Mouse (Mus musculus): ENCODE data around the gene Zfp169. TPM values are rescaled to one million over a fixed set of nuclear protein-coding genes. Genes with fewer than 3 reads are reported as not detected.
"Not testable (repeated sequence)": the region's sequence is repeated elsewhere in the genome, so short reads cannot be mapped to it uniquely, and the experiment has no call there.

Gene Zfp169
- total RNA-seq, 2 experiments from 2014 or later: 18.2 to 19.6 TPM

GRCm38 (mm10) chr13:48519122-48519521 lies 5.9 kb upstream of the Zfp169 start:
- not testable (repeated sequence) for DNase-seq (ENCODE audit: low spot score in 2 of 2)

- DNase-seq (ENCODE audit: low spot score in 2 of 2): no peak
Measured at GRCm38 (mm10) chr13:48515861-48516260, 2.6 kb upstream of the Zfp169 start.

DNA sequence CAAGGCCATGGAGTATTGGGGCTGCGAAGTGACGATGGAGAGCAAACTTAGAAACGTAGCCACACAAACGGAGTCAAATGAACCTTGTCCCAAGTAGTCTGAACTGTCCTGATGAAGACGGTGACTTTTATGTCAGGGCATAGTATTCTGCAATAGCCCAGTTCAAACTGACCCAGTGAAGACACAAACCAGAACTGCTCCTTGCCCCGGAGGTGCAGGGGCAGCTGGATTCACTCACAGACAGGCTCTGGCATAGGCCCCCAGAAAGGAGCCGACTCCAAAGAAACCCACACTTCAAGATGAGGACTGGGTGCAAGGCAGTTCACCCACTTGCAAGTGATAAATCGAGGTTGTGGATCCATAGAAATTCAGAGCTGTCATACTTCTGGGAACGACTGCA lies 4.6 kb downstream of the Zfp169 start:
- DNase-seq (ENCODE audit: low spot score in 2 of 2): no peak

- no peak for DNase-seq (ENCODE audit: low spot score in 2 of 2)
Measured at GRCm38 (mm10) chr13:48502422-48502821, 10.8 kb downstream of the Zfp169 start.

DNA sequence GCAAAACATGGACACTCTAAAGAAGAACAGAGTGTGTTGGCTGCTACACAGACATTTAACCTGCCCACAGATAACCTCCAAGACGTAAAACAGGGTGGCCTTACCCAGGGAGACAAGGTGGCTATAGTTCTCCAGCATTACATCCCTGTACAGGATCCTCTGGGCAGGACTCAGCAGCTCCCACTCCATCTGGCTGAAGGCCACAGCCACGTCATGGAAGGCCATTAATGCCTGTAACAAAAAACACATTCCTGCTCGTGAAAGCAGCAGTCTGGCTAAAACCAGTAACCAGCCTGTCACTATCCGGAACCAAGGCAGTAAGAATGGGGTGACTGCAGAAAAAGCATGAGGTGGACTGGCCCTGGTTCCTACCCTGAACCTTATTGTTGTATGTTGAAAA lies 14.6 kb downstream of the Zfp169 start:
- peak in 1 of 2 experiments; percentile 19 for DNase-seq (ENCODE audit: low spot score in 2 of 2)

DNA sequence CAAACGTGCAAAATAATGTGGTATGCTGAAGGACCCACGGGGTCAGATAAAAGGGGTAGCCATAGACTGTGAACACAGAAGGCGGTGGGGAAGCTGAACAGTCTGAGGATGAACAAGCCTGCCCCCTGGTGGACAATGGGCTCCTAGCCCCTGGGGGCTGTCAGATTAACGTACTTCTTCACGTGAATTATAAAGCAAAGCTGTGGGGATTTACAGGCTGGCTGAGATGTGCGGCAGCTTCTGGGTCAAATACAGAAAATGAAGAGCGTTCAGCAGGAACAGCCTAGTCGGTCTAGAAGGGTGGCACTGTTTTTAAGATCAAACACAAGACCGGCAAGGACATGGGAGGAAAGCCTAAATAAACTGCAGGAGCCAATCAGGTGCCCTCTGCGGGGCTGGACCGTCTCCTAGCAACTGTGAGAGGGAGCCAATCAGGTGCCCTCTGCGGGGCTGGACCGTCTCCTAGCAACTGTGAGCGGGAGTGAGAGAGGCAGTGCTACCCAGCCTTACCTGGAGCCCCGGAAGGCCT lies 15.5 kb downstream of the Zfp169 start:
- DNase-seq (ENCODE audit: low spot score in 2 of 2): peak; percentile 74 to 79

- no peak for DNase-seq (ENCODE audit: low spot score in 2 of 2)
Measured at GRCm38 (mm10) chr13:48493183-48493582, 20.1 kb downstream of the Zfp169 start.

- no peak for DNase-seq (ENCODE audit: low spot score in 2 of 2)
Measured at GRCm38 (mm10) chr13:48490396-48491182, 22.7 kb downstream of the Zfp169 start.

- DNase-seq (ENCODE audit: low spot score in 2 of 2): no peak
Measured at GRCm38 (mm10) chr13:48483606-48484005, 29.6 kb downstream of the Zfp169 start.

GRCm38 (mm10) chr13:48468656-48469180 lies 44.5 kb downstream of the Zfp169 start:
- no peak for DNase-seq (ENCODE audit: low spot score in 2 of 2)

DNA sequence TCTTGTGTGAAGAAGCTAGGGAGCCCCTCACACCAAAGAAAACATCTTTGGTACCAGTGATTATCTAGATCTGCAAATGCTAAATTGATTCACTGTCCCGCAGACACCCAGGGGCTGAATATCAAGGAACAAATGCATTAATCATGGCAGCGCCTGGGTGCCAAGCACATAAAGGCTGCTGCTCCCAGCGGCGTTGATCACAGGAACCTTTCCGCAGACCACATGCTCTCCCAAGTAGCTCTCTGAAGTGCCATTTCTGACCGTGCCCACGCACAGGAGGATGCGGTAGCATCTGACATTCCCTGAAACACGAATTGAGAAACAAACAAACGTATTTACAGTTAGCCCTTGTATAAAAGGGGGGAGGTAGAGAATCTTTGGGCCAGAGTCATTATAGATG lies 47.1 kb downstream of the Zfp169 start:
- DNase-seq (ENCODE audit: low spot score in 2 of 2): no peak

DNA sequence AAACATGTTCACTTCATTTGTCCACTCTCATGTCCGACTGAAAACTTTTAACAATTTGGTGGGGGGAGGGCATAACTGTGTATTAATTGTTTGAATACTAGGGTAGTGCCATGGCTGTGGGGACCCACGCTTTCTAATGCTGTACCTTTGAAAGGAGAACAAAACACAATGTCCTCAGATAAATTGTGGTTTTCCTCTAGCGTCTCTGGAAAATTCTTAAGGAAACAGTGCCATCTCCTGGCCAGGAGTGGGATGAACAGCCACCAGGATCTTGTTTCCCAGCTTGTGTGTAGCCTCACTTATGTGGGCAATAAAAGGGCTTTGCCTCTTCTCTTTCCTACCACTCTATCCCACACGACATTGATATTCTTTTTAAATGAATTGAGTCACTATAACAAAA lies 49.1 kb downstream of the Zfp169 start:
- peak; percentile 88 to 90 for DNase-seq (ENCODE audit: low spot score in 2 of 2)

DNA sequence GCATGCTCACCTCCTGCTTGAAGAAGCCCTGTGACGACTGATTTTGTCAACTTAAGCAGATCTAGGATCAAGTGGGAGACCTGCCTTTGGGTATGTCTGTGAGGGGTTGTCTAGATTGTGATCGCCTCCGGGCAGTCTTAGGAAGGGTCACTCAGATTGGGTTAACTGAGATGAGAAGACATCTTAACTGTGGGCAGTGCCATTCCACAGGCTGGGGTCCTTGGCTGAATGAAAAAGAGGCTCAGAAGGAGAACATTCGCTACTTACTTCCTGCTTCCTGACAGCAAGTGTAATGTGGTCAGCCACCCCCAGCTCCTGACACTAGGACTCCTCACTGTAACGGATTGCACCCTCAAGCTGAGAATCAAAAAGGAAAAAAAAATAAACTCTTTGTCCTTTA lies 54.0 kb downstream of the Zfp169 start:
- no peak for DNase-seq (ENCODE audit: low spot score in 2 of 2)

- DNase-seq (ENCODE audit: low spot score in 2 of 2): no peak
Measured at GRCm38 (mm10) chr13:48448119-48448518, 65.1 kb downstream of the Zfp169 start.

GRCm38 (mm10) chr13:48443996-48444395 lies 69.3 kb downstream of the Zfp169 start:
- no peak for DNase-seq (ENCODE audit: low spot score in 2 of 2)

- no peak for DNase-seq (ENCODE audit: low spot score in 2 of 2)
Measured at GRCm38 (mm10) chr13:48438321-48438720, 74.9 kb downstream of the Zfp169 start.

Small RNA genes lying within 50 kb of the gene (microRNA-seq; reads per million reads assigned to microRNA genes)
- gene Gm24111: 0 reads per million in 2 experiments
- 329 to 333 reads per million in 2 experiments for gene Mirlet7a-1
- gene Mirlet7d: 22,509 to 22,540 reads per million in 2 experiments
- gene Mirlet7f-1: 0 reads per million in 2 experiments

Other genes with a start within 250 kb of the Zfp169 start
- 1 to 10 TPM; 1.8 to 1.9 TPM for gene A830005F24Rik, start 119 bp upstream of the Zfp169 start, total RNA-seq (2021)
- gene Ptpdc1, start 112.2 kb upstream of the Zfp169 start, total RNA-seq (2021): 10 to 100 TPM; 27.8 to 28.8 TPM
- gene Barx1, start 149.5 kb upstream of the Zfp169 start, total RNA-seq (2021): not detected